Mouse (Mus musculus): ENCODE results near the gene Cox7a2l.

Gene Cox7a2l

GRCm38 (mm10) chr17:83526091-83526561, 9.0 kb upstream of the Cox7a2l start:
- DNase-seq, result no peak

- no peak for DNase-seq
These were observed 8.5 kb upstream of the Cox7a2l start for GRCm38 (mm10) chr17:83525596-83525995.

GRCm38 (mm10) chr17:83524753-83525152, 7.6 kb upstream of the Cox7a2l start:
- no peak for DNase-seq

DNA sequence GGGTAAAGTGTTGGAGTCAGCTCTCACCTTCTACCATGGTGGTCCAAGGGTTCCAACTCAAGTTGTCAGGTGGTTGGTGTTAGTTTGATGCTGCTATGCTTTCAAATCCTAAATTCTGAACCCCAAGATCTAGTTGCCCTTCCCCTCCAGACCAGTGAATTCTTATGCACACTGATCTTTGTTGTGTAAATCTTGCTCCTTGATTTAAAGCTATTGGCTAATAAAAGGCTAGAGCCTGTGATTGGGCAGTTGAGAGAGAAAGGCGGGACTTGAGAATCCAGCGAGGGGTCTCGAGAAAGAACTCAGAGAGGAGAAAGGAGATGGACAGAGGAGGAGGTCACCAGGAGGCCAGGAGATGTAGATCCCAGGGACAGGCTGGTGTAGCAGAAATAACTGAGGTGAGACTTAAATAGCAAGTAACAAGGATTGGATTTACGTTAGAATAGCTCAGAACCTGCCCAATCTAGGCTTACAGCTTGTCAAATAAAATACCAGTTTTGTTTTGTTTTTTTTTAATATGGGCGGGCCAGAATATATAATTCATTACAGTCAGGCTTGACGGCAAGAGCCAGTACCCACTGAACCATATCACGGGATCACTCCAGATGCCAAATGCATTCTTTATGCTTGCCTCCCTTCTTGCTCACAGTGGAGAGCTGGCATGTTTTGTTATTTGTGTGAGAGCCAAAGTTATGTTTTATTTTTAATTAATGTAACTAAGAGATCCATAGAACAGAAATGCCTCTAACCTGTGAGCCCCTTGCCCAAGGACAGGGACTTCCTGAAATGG, 5.7 kb upstream of the Cox7a2l start:
- no peak for DNase-seq

GRCm38 (mm10) chr17:83521881-83522280, 4.8 kb upstream of the Cox7a2l start:
- DNase-seq, result no peak

DNA sequence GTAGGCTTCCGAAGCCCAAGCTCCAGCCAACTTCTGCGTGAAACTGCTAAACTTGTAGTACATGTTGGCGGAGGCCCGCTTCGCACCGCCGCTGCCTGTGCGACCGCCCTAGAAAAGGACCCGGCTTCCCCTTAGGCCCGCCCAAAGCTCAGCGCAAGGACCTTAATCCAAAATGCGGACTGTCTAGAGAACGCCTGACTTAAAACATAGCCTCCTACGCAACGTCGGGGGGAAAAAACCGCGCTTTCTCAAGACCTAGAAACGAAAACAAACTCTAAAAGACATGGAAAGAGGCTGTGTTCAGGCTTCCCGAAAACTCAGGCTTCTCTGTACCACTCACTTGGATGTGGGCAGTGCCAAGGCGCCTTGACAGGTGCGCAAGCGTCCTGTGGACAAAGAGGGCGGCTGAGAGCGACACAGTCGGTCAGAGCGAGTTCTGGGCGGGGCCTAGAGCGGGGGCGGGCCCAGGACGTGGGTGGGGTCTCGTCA, 2.9 kb downstream of the Cox7a2l start:
- DNase-seq, result peak; percentile 90

DNA sequence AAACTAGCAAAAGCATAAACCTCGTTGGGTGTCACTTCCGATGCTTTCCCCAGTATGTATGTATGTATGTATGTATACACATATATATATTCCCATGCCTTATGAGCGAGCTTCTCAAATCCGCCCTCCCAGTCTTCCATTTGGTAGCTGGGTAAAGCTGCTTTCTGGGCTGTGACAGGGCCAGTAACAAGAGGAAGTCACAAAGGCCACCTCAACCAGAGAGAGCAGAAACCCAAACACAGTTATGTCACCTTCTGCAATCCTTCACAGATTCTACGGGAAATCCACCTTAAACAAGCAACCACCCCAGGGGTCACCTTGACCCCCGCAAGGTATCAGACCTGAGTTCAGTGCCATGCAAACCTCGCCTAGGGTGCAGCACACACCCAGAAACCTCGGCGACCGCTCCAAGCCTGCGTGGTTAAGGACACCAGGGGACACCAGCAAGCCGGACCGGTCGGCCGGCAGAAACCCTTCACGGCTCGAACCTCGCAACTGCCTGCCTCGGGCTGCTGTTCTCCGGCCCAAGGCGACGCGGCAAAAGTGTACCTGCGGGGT, 3.4 kb downstream of the Cox7a2l start:
- no peak for DNase-seq

- no peak for DNase-seq
These were observed 5.0 kb downstream of the Cox7a2l start for GRCm38 (mm10) chr17:83512130-83512529.

GRCm38 (mm10) chr17:83503693-83504092, 13.4 kb downstream of the Cox7a2l start:
- no peak for DNase-seq

- DNase-seq, result no peak
These were observed 17.4 kb downstream of the Cox7a2l start for GRCm38 (mm10) chr17:83499692-83500091.

- DNase-seq, result no peak
These were observed 18.2 kb downstream of the Cox7a2l start for GRCm38 (mm10) chr17:83498889-83499288.

DNA sequence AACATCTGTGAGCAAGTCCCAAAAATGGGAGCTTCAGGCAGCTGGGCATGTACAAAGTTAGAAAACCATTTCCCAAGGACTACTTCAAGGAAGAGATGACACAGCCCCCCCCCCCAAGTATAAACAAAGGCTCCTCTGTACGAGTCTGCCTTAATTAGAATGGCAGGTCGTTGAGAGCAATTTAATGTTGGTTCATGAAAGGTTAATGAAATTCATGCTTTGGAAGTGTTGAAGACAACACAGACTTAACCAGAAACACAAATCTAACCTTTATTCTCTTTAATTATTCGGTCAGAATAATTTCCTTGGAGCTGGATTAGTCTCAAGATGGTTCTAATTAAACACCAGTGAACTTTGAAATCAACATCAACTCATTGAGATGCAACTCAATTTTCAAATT, 29.4 kb downstream of the Cox7a2l start:
- DNase-seq, result no peak

DNA sequence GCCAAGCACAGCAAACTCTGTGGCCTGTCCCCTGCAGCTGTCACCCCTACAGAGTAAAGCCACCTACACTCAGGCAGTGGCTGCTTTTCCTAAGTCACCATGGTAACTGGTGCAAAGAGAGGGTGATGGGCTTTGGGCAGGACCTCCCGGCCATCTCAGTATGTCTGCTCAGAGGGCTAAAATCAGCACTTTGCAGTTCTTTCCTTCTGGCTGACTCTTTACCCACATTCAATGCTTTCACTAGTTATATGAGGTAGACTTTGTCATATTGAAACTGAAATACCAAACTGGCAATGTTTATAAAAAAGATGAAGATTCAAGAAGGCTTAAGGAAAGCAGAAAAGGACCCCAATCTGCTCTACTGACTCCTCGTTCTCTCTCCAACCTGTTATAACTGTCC, 33.3 kb downstream of the Cox7a2l start:
- no peak for DNase-seq

DNA sequence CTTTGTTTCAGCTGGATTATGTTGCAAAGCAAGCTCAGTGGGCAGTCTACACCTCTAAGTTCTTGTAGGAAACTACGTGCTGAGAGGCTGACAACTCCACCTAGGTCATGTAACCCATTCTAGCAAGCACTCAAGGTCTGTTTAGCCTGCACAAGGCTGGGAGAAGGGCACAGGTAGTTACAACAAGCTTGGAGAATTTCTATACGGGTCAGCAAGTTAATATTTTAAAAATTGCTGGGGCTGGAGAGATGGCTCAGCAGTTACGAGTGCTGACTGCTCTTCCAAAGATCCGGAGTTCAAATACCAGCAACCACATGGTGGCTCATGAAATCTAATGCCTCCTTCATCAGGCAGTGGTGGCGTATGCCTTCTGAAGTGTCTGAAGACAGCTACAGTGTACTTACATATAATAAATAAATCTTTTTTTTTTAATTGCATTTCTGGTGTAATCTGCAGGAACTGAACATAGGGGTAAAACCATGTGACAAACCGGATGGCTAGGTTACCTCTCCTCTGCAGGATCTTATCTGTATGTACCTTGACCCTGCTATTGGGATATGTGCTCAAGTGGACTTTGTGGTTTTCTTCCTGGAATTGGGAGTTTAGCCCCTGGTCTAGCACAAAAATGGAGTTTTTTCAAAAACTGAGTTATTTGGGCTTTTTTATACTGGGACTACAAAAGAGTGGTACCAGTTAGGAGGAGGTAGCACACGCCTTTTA, 34.2 kb downstream of the Cox7a2l start:
- DNase-seq, result no peak

DNA sequence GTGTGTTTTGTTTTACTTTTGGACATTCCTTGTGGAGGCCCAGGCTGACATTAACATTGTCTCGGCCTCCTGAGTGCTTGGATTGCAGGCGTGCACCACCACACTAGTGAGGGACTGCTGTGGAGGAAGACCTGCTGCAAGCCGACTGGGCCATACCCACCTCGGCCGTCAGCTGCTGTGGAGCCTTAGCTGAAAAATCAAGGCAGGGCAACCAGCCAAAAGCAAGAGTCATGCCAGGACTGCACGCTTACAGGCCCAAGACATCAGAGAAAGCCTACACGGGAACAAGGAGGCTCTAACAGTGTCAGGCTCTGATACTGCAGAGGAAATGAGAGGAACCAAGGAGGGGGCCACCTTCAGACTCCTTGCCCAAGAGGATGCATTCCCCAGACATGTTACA, 35.6 kb downstream of the Cox7a2l start:
- peak in 1 of 2 experiments; percentile 6 for DNase-seq

DNA sequence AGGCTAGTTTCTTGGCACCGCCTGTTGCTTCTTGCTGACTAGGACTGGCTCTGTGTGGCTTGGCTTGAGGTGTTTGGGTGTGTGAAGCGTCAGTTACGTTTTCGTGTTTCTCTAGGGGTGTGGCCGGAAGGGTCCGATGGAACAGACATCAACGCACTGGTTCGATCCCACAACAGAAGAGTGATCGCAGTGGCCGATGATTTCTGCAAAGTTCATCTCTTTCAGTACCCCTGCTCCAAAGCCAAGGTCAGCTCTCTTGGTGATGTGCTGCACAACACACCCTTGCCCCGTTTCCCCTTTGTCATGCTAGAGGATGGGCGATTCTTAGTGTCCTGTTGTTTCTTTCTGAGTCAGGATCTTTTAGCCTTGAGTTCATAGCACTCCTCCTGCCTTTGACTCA, 40.0 kb downstream of the Cox7a2l start:
- no peak for DNase-seq

DNA sequence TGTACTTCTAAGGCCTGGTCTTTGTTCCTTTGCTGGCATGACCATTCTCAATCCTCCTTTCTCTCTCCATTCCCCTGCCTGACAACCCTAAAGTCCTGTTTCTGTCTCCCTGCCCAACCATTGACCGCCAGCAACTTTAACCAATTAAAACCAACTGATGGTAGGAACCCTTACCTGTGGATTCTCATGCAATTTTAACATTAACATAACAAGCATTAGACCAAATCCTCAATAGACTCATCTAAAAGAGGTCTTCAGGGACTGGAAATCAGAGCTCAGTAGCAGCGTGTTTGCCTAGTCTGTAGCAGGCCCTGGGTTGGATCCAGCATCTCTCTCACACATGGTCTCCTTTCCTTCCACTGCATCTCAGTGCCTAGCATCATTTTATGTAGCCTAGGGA, 47.5 kb downstream of the Cox7a2l start:
- DNase-seq, result no peak

DNA sequence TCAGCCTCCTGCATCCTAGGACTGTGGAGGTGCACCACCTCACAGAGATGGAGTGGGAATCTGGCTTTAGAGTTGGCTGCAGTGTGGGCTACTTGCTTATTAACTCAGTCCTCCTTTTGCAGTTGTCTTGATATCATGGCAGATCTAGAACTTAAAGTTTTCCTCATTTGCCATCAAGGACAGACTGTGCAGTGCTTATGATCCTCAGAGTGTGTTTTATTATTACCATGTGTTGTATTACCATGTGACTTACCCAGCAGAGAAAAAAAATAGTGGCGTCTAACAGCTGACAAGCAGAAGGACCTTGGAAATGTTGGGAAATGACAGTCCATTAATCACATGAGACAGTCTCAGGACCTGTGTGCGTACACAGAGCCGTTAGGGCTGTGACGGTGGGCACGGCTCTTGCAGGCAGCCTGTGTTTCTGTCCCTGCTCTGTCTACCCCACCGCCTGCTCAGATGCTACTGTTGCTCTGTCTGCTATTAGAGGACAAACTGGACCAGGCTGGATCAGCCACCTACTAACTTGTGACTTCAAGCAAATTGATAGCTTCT, 50.4 kb downstream of the Cox7a2l start:
- no peak for DNase-seq

GRCm38 (mm10) chr17:83465969-83466368, 51.2 kb downstream of the Cox7a2l start:
- no peak for DNase-seq

- DNase-seq, result no peak
These were observed 59.9 kb downstream of the Cox7a2l start for GRCm38 (mm10) chr17:83457271-83457670.

- no peak for DNase-seq
These were observed 63.5 kb downstream of the Cox7a2l start for GRCm38 (mm10) chr17:83453587-83453986.

- DNase-seq, result no peak
These were observed 64.7 kb downstream of the Cox7a2l start for GRCm38 (mm10) chr17:83452451-83452850.

All from cerebellum, postnatal 36 days (tissue).